Mouse (Mus musculus): ENCODE results near the gene Rtcb. TPM values are rescaled to one million over a fixed set of nuclear protein-coding genes. Genes with fewer than 3 reads are reported as not detected.

Gene Rtcb
- polyA plus RNA-seq, 1 experiment from 2014 or later: 146 TPM

DNA sequence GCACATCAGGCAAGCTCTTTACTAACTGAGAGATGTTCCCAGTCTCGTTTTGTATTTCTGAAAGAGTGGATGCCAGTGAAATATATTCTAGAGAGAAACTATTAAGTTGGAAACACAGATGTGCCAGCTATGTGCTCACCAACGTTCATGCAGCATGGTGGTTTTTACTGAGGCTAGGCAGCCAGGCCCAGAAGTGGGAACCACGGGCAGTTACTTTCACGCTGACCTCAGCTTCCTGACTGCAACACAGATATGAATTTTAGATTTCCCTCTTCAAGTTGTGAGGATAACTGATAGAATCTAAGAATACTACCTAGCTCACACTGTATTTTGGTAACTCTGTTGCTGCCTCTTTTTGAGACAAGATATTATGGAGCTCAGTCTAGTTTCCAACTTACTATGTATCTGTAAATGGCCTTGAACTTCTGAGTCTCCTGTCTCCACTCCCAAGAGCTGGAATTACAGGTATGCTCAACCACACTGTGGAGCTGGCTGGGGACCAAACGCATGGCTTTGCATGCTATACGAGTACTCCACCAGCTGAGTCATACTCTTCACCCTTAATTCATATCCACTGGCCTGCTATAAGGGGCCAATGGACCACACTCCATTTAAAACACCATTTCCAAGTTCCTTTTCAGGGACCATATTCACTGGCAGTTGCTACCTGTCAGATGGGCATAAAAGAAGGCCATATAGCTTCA lies 31.9 kb upstream of the Rtcb start:
- Histone ChIP-seq H3K4me3 (replicated peaks; ENCODE audit: low read depth, low read length) (no peak overlapping the region), H3K9me3 (replicated peaks; ENCODE audit: low read length) (no peaks in the 10 kb centered on the region), H3K36me3 (ENCODE audit: insufficient read depth, low read length) (no peaks in the 10 kb centered on the region), H3K9ac (ENCODE audit: low read depth, low read length) (no peak overlapping the region), H3K4me2 (ENCODE audit: low read length) (no peak overlapping the region), H3K4me1 (replicated peaks; ENCODE audit: insufficient read depth, low read length) (no peaks in the 10 kb centered on the region), H3K27ac (no peak overlapping the region), H3K27me3 (ENCODE audit: insufficient read depth, low read length) (no peaks in the 10 kb centered on the region)
- no peak for ATAC-seq (replicated peaks; ENCODE audit: low FRiP score, low read depth)
- 67% methylated on average over 6 of the region's 6 CpGs for WGBS
- TF ChIP-seq CTCF (IDR thresholded peaks at IDR 0.05; ENCODE audit: low read depth): no peak
- DNase-seq (ENCODE audit: low spot score): no peak

DNA sequence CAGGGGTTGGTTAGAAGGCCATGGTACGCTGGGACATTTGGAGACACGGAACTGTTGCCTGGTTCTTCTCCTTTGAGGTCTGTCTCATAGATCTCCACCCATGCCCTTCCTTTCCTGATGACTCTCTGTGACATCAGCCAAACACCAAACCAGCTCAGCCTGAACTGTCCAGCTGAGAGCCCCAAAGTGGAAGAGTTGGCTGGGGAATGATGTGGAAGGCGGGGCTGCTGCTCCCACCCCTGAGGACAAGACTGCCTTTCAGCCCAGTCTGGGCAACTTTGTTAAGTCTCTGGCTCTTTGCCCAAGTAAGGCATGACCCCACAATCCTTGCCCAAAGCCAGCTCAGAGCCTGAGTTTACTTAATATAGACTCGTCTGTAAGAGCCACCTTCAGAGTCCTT lies 15.3 kb upstream of the Rtcb start:
- Histone ChIP-seq H3K36me3 (ENCODE audit: insufficient read depth, low read length) (no peaks in the 10 kb centered on the region), H3K4me3 (replicated peaks; ENCODE audit: low read depth, low read length) (no peak overlapping the region), H3K9ac (ENCODE audit: low read depth, low read length) (no peak overlapping the region), H3K4me2 (ENCODE audit: low read length) (no peak overlapping the region), H3K27me3 (ENCODE audit: insufficient read depth, low read length) (no peaks in the 10 kb centered on the region), H3K27ac (no peak overlapping the region), H3K4me1 (replicated peaks; ENCODE audit: insufficient read depth, low read length) (no peaks in the 10 kb centered on the region), H3K9me3 (replicated peaks; ENCODE audit: low read length) (no peaks in the 10 kb centered on the region)
- DNase-seq (ENCODE audit: low spot score): no peak
- TF ChIP-seq CTCF (IDR thresholded peaks at IDR 0.05; ENCODE audit: low read depth): no peak
- no peak for ATAC-seq (replicated peaks; ENCODE audit: low FRiP score, low read depth)
- 81% methylated on average over 4 of the region's 4 CpGs for WGBS

DNA sequence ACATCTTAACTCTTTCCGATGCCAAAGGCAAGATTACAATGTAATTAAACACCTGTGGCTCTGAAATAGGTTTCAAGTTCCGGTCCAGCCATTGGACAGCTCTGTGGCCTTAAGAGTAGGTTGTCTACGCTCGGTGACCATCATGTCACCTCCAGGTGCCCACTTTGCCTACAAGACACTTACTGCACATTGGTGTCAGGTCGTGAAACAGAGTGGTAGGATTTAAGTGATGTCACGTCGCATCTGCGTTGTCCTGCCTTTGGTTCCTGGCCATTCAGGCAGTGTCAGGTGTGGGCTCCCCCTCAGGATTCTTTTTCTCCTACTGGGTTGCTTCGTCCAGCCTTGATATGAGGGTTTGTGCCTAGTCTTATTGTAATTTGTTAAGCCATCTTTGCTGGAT lies 14.2 kb upstream of the Rtcb start:
- no peak overlapping the region for H3K4me3 ChIP-seq (replicated peaks; ENCODE audit: low read depth, low read length)
- no peak for ATAC-seq (replicated peaks; ENCODE audit: low FRiP score, low read depth)
- H3K4me1 ChIP-seq (replicated peaks; ENCODE audit: insufficient read depth, low read length): no peaks in the 10 kb centered on the region
- 82% methylated on average over 9 of the region's 9 CpGs for WGBS
- no peaks in the 10 kb centered on the region for H3K36me3 ChIP-seq (ENCODE audit: insufficient read depth, low read length)
- TF ChIP-seq CTCF (IDR thresholded peaks at IDR 0.05; ENCODE audit: low read depth): no peak
- no peak overlapping the region for H3K27ac ChIP-seq
- H3K27me3 ChIP-seq (ENCODE audit: insufficient read depth, low read length): no peaks in the 10 kb centered on the region
- H3K9ac ChIP-seq (ENCODE audit: low read depth, low read length): no peak overlapping the region
- DNase-seq (ENCODE audit: low spot score): no peak
- H3K4me2 ChIP-seq (ENCODE audit: low read length): no peak overlapping the region
- H3K9me3 ChIP-seq (replicated peaks; ENCODE audit: low read length): no peaks in the 10 kb centered on the region

DNA sequence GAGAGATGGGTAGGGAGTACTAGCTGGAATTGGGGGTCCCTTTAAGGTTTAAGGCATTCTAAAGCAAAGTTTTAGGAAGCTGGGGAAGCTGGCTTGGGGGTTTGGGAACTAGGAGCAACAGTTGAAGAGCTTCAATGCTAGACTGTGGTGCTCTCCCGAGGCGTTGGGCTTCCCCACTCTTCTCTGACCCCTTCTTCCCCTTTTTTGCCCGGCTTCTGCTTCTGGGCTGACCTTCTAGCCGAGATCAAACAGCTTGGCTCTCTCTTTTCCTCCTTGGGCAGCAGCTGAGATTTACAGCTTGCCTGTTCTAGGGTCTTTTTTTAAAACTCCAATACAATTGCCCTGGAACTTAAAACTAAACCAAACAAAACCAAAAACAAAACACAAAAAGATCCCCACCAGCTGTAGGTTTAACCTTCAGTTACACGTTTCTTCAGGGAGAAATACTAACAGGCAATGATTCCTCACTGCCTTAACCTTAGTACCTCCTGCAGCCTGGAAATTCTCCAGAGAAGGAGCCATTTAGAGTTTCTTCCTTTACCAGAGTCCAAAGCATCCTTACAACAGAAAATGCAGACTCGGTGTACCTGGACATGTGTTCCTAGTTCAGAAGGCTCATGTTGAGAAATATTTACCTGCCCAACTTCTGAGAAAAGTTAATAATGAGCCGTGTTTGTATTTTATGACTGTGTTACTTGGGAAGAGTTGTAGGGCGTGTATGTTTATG lies 12.4 kb upstream of the Rtcb start:
- peak; percentile 33 for DNase-seq (ENCODE audit: low spot score)
- Histone ChIP-seq H3K27me3 (ENCODE audit: insufficient read depth, low read length) (no peaks in the 10 kb centered on the region), H3K4me1 (replicated peaks; ENCODE audit: insufficient read depth, low read length) (no peaks in the 10 kb centered on the region), H3K9me3 (replicated peaks; ENCODE audit: low read length) (no peaks in the 10 kb centered on the region), H3K4me2 (ENCODE audit: low read length) (no peak overlapping the region), H3K27ac (no peak overlapping the region), H3K36me3 (ENCODE audit: insufficient read depth, low read length) (no peaks in the 10 kb centered on the region), H3K4me3 (replicated peaks; ENCODE audit: low read depth, low read length) (no peak overlapping the region), H3K9ac (ENCODE audit: low read depth, low read length) (no peak overlapping the region)
- no peak for ATAC-seq (replicated peaks; ENCODE audit: low FRiP score, low read depth)
- no peak for TF ChIP-seq CTCF (IDR thresholded peaks at IDR 0.05; ENCODE audit: low read depth)
- WGBS: 31% methylated on average over 8 of the region's 8 CpGs

DNA sequence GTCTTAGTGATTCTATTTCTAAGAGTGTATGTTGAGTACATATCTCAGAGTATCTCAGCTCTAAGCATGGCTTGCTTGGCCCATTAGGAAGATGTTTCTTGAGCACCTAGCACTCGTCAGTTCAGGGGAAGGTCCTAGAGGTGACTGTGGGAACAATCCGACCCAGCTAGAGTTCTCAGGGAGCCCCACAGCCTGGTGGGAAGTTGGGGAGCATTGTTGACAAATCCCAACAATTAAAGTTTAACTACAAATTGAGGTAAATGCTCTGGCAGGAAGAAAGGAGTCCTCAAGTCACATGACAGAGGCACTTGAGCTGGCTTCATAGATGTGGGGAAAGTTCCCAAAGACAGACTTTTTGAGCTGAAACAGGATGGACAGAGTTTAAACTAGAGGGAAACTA lies 11.1 kb upstream of the Rtcb start:
- no peak for TF ChIP-seq CTCF (IDR thresholded peaks at IDR 0.05; ENCODE audit: low read depth)
- Histone ChIP-seq H3K4me3 (replicated peaks; ENCODE audit: low read depth, low read length) (no peak overlapping the region), H3K27ac (no peak overlapping the region), H3K9ac (ENCODE audit: low read depth, low read length) (no peak overlapping the region), H3K27me3 (ENCODE audit: insufficient read depth, low read length) (no peaks in the 10 kb centered on the region), H3K36me3 (ENCODE audit: insufficient read depth, low read length) (no peaks in the 10 kb centered on the region), H3K4me1 (replicated peaks; ENCODE audit: insufficient read depth, low read length) (no peaks in the 10 kb centered on the region), H3K9me3 (replicated peaks; ENCODE audit: low read length) (no peaks in the 10 kb centered on the region), H3K4me2 (ENCODE audit: low read length) (no peak overlapping the region)
- ATAC-seq (replicated peaks; ENCODE audit: low FRiP score, low read depth): no peak
- no peak for DNase-seq (ENCODE audit: low spot score)
- WGBS: 49% methylated on average over 2 of the region's 2 CpGs

DNA sequence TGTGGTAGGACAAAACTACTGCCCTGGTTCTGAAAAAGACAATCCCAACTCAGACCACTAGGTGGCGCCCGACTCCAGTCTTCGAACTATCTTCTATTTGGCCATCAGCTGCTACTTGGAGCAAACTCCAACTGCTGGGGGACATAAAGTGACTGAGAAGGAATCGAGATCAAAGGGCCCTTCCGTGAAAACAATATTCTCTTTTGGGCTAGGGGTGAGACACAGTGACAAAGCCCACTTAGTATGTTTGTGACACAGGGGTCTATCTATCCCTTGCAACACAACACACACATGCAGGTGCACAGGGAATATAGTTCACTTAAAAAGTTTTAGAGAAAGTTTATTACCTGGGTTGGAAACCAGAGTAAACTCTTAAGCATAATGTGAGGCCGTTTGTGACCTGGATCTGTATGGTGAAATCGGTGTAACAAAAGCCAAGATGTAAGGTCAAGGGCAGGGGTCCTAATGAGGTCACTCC lies 10.6 kb upstream of the Rtcb start:
- Histone ChIP-seq H3K9ac (ENCODE audit: low read depth, low read length) (no peak overlapping the region), H3K4me2 (ENCODE audit: low read length) (no peak overlapping the region), H3K9me3 (replicated peaks; ENCODE audit: low read length) (no peaks in the 10 kb centered on the region), H3K4me1 (replicated peaks; ENCODE audit: insufficient read depth, low read length) (no peaks in the 10 kb centered on the region), H3K4me3 (replicated peaks; ENCODE audit: low read depth, low read length) (no peak overlapping the region), H3K36me3 (ENCODE audit: insufficient read depth, low read length) (no peaks in the 10 kb centered on the region), H3K27me3 (ENCODE audit: insufficient read depth, low read length) (no peaks in the 10 kb centered on the region), H3K27ac (no peak overlapping the region)
- DNase-seq (ENCODE audit: low spot score) (peak; percentile 88), ATAC-seq (replicated peaks; ENCODE audit: low FRiP score, low read depth) (0 out of 2 replicates have a peak, but pooled peaks have one; percentile 29)
- peak; percentile 95 for TF ChIP-seq CTCF (IDR thresholded peaks at IDR 0.05; ENCODE audit: low read depth)
- 7% methylated on average over 7 of the region's 7 CpGs for WGBS
